Mouse (Mus musculus) left cerebral cortex, postnatal 4 days (tissue): ENCODE data around the gene Tlr5. TPM values are rescaled to one million over a fixed set of nuclear protein-coding genes. Genes with fewer than 3 reads are reported as not detected.

Experiments
- DNase-seq: peaks from one replicate; pipeline ENCODE4 v3.0.0-alpha.2; 2022
- intact Hi-C: fragments of 180-260 bp; cut with DNase I; formaldehyde crosslinking; loops from one replicate; pipeline ENCODE4 v1.15.1; 2025
- total RNA-seq, 2 experiments: library from RNA; stranded (reverse); gene quantifications; 2 replicates each; pipeline ENCODE4 v1.2.3; 2021

Gene Tlr5
- total RNA-seq, 2 experiments from 2014 or later, result 0.46 to 0.54 TPM

DNA sequence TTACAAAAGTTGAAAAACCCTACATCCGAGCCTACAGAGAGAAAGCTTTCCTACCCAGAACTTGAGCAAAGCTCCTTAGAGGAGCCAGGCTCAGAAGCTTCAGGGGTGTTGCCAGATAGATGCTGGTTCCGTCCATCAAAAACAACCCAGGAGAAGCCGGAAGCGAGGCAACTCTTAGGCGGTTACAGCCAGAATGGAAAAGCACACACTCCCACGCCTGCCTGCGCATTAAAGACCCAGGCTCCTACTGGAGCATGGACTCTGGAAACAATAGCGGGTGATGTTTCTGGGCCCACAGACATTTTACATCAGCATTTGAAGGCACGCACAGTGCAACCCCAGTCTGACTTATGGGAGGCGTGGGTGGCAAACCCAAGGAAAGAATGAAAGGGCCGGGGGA lies 32.2 kb downstream of the Tlr5 start:
- no peak for DNase-seq
- intact Hi-C loops, result no loop called here

DNA sequence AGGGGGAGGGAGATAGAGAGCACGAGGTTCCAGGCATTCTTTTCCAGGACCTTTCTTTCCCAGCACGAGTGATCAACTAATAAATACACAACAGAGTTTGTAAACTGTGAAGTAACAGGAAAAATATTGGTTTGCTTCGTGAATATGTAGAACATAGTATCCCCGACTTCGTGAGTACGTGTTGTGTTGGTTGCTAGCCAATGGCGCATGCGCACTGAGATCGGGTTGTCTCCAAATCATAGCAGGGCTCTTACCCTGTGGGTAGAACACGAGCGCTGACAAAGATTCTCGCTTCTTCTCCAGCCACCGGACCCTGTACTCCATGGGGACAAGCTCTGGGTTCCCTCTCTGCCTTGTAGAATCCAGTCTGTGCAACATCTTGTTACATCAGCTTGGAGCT lies 33.2 kb downstream of the Tlr5 start:
- intact Hi-C loops, result no loop called here
- no peak for DNase-seq

DNA sequence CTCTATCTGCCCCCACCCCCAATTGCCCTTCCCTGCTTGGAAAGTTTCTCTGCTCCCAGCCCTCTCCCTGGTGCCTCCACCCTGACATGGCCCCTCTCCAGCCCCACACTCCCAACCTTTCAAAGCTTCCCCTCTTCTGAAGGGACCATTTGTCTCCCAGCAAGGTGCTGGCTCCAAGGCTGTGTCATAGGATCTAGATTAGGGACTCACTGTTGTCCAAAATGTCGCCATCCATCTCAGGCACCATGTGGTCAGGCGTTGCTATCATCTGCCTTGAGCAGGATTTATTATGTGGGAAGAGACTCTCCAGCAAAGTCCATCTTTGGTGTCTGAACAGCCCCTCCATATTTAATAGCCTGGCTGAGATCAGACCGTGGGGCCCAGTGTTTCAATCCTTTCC lies 34.1 kb downstream of the Tlr5 start:
- DNase-seq, result no peak
- intact Hi-C loops, result no loop called here

DNA sequence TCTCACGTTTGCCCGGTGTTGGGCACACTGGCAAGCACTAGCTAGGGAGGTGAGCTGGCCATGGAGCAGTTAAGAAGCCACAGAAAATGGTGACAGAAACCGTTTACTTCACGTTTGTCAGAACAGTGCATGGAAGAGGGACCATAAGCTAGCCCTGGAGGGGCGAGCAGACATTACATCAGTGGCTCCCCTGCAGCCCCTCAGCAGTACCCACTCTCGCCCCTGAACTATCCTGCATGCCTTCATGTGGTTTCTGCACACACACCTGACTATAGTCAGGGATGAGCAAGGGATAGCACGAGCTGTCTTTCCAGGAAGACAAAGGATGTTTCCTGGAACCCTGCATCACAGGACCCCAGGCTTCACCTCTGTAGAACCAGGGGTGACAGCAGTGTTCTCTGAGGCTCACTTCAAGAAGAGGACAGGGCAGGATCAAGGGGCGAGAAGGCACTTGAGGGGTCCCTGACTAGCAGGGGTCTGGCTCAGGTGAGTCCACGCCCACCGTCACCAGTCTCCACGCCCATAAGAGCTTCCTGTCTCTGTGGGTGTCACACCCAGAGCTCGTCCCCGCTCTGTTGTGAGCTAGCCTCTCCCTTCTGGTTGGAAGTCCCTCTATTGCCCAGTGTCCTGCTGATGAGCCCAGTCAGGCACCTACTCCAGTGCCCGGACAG lies 35.6 kb downstream of the Tlr5 start:
- no peak for DNase-seq
- intact Hi-C loops, result no loop called here

DNA sequence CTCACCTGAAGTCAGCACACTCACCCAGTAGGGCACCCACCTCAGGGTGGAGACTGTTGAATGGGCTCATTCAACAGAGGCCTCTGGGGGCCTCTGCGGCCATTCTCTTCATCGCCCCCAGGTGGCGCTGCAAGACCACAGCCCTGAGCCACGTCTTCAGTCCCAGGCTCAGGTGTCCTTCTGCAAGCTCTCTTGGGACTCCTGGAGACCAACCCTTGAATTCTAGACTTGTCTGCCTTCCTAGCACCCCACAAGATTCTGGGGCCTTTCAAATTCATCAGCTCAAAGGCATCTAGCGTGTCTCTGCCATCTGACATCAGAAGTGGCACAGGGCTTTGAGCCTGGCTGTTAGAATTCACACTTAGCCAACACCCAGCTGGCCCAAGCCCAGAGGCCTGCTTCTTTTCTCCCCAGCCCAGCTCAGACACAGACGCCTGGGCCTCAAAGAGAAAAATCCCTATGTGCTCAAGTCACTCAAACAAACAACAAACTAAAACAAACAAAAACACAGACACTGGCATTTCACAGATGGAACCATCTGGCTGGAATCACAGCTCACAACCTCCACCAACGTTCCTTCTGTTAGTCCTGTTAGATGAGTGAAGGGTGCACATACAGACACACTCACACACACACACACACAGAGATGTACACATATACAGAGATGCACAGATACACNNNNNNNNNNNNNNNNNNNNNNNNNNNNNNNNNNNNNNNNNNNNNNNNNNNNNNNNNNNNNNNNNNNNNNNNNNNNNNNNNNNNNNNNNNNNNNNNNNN lies 36.6 kb downstream of the Tlr5 start:
- peak; percentile 63 for DNase-seq
- intact Hi-C loops, result no loop called here

Other genes with a start within 250 kb of the Tlr5 start
- gene Ccdc185, start 205.6 kb upstream of the Tlr5 start, total RNA-seq, result not detected
- 10 to 100 TPM; 40.2 to 49.1 TPM for gene Susd4, start 190.9 kb upstream of the Tlr5 start, total RNA-seq